Mouse (Mus musculus) myocyte (in vitro differentiated cells): ENCODE measurements around the gene Nek10. TPM values are rescaled to one million over a fixed set of nuclear protein-coding genes. Genes with fewer than 3 reads are reported as not detected.

ENCODE experiments used
- H3K27me3 ChIP-seq: one replicate; pipeline ENCODE4 v1.6.1; 2011; ENCODE audit not compliant: control insufficient read depth, insufficient read depth, insufficient read length
- H3K36me3 ChIP-seq: one replicate; pipeline ENCODE4 v1.6.1; 2011; ENCODE audit not compliant: control insufficient read depth, insufficient read depth
- H3K4me2 ChIP-seq: one replicate; pipeline ENCODE4 v1.6.1; 2011; ENCODE audit warnings: low read depth, control low read depth
- H3K4me3 ChIP-seq: one replicate; pipeline ENCODE4 v1.5.1; 2011; ENCODE audit warnings: mild to moderate bottlenecking, control low read depth, moderate library complexity
- H3K79me2 ChIP-seq: one replicate; pipeline ENCODE4 v1.6.1; 2011; ENCODE audit not compliant: control insufficient read depth, insufficient read depth
- H3ac ChIP-seq: one replicate; pipeline ENCODE4 v1.6.1; 2011; ENCODE audit not compliant: control insufficient read depth, insufficient read length
- CEBPB ChIP-seq: IDR thresholded peaks from 2 replicates; pipeline ENCODE4 v1.6.1; 2011; ENCODE audit warnings: mild to moderate bottlenecking, moderate library complexity; ENCODE audit not compliant: poor library complexity, insufficient read depth, severe bottlenecking
- E2F4 ChIP-seq: IDR thresholded peaks from one replicate; pipeline ENCODE4 v1.6.1; 2011; ENCODE audit warnings: mild to moderate bottlenecking, control low read depth, moderate library complexity; ENCODE audit not compliant: insufficient read depth
- MAX ChIP-seq: IDR thresholded peaks from one replicate; pipeline ENCODE4 v1.6.1; 2011; ENCODE audit warnings: low read depth, mild to moderate bottlenecking, control low read depth
- MYOD1 ChIP-seq, 3 experiments: IDR thresholded peaks; one replicate each; pipeline ENCODE4 v1.6.1; 2011; ENCODE audit warnings: control low read depth in 2 of 3, low read depth in 2 of 3, mild to moderate bottlenecking in 2 of 3, moderate library complexity in 1 of 3; ENCODE audit not compliant: insufficient read length in 2 of 3, control insufficient read depth in 1 of 3
- MYOG ChIP-seq, 3 experiments: IDR thresholded peaks; one replicate each; pipeline ENCODE4 v1.6.1; 2011; ENCODE audit warnings: control low read depth in 2 of 3, low read depth in 2 of 3, mild to moderate bottlenecking in 2 of 3; ENCODE audit not compliant: insufficient read length in 2 of 3, control insufficient read depth in 1 of 3, insufficient read depth in 1 of 3
- POLR2A ChIP-seq: IDR thresholded peaks from one replicate; pipeline ENCODE4 v1.6.1; 2011; ENCODE audit warnings: low read depth, mild to moderate bottlenecking, control low read depth, moderate library complexity; ENCODE audit not compliant: insufficient read length
- POLR2AphosphoS2 ChIP-seq: IDR thresholded peaks from one replicate; pipeline ENCODE4 v1.6.1; 2011; ENCODE audit warnings: low read depth, control low read depth; ENCODE audit not compliant: insufficient read length
- REST ChIP-seq: IDR thresholded peaks from one replicate; pipeline ENCODE4 v1.6.1; 2011; ENCODE audit warnings: mild to moderate bottlenecking, control low read depth, moderate library complexity; ENCODE audit not compliant: insufficient read depth, insufficient read length
- SRF ChIP-seq: IDR thresholded peaks from one replicate; pipeline ENCODE4 v1.6.1; 2011; ENCODE audit warnings: low read depth; ENCODE audit not compliant: control insufficient read depth, insufficient read length
- TCF12 ChIP-seq: IDR thresholded peaks from one replicate; pipeline ENCODE4 v1.6.1; 2011; ENCODE audit warnings: mild to moderate bottlenecking, control low read depth; ENCODE audit not compliant: poor library complexity, insufficient read depth, severe bottlenecking
- TCF3 ChIP-seq: IDR thresholded peaks from one replicate; pipeline ENCODE4 v1.6.1; 2011; ENCODE audit warnings: low read depth, control low read depth; ENCODE audit not compliant: insufficient read length
- USF1 ChIP-seq: IDR thresholded peaks from one replicate; pipeline ENCODE4 v1.6.1; 2011; ENCODE audit warnings: low read depth, mild to moderate bottlenecking, control low read depth, moderate library complexity
- polyA plus RNA-seq: library from polyadenylated mRNA; unstranded; fragments of >200 nt; fragmentation: generic; extraction: Trizol; gene quantifications from one replicate; pipeline ENCODE4 v1.2.1, GENCODE M21; 2012; ENCODE audit warnings: missing spikeins

Nek10 gene
- polyA plus RNA-seq, 1 experiment = 0.10 TPM

GRCm38 (mm10) chr14:14832520-14833240 is 29.5 kb downstream of the Nek10 start:
- TF ChIP-seq TCF12 = no peak
- TF ChIP-seq E2F4 = no peak
- TF ChIP-seq MYOG (IDR thresholded peaks at IDR 0.05; ENCODE audit: control insufficient read depth in 1 of 3, insufficient read depth in 1 of 3, insufficient read length in 2 of 3, low read depth in 2 of 3) = peak in 1 of 3 experiments; percentile 27
- TF ChIP-seq MYOD1 (IDR thresholded peaks at IDR 0.05; ENCODE audit: control insufficient read depth in 1 of 3, insufficient read length in 2 of 3, low read depth in 2 of 3) = peak in 1 of 3 experiments; percentile 34
- TF ChIP-seq POLR2AphosphoS2 = no peak
- no peak for TF ChIP-seq REST
- H3K36me3 ChIP-seq = no peaks in the 10 kb centered on the region
- no peak overlapping the region for H3K4me3 ChIP-seq
- H3K27me3 ChIP-seq = no peaks in the 10 kb centered on the region
- H3K79me2 ChIP-seq = no peaks in the 10 kb centered on the region
- H3ac ChIP-seq = no peak overlapping the region
- peak overlapping the region; percentile 47 for H3K4me2 ChIP-seq

GRCm38 (mm10) chr14:14833498-14833897 is 30.3 kb downstream of the Nek10 start:
- H3ac ChIP-seq = no peak overlapping the region
- TF ChIP-seq TCF12 (no peak), POLR2A (no peak), SRF (no peak), E2F4 (no peak), USF1 (no peak), MYOD1 (IDR thresholded peaks at IDR 0.05; ENCODE audit: control insufficient read depth in 1 of 3, insufficient read length in 2 of 3, low read depth in 2 of 3) (peak in 2 of 3 experiments; percentile 42 to 73), MYOG (IDR thresholded peaks at IDR 0.05; ENCODE audit: control insufficient read depth in 1 of 3, insufficient read depth in 1 of 3, insufficient read length in 2 of 3, low read depth in 2 of 3) (peak in 2 of 3 experiments; percentile 15 to 53)

GRCm38 (mm10) chr14:14834266-14834665 is 31.1 kb downstream of the Nek10 start:
- Histone ChIP-seq H3K36me3 (no peaks in the 10 kb centered on the region), H3ac (no peak overlapping the region), H3K4me2 (no peak overlapping the region), H3K27me3 (no peaks in the 10 kb centered on the region), H3K79me2 (no peaks in the 10 kb centered on the region), H3K4me3 (no peak overlapping the region)
- TF ChIP-seq MAX = no peak

More at GRCm38 (mm10) chr14:14833498-14833897, 30.3 kb downstream of the Nek10 start:
- no peak overlapping the region for H3K4me2 ChIP-seq
- H3K27me3 ChIP-seq = no peaks in the 10 kb centered on the region
- no peaks in the 10 kb centered on the region for H3K36me3 ChIP-seq
- no peak overlapping the region for H3K4me3 ChIP-seq
- H3K79me2 ChIP-seq = no peaks in the 10 kb centered on the region

- TF ChIP-seq E2F4 = no peak
- peak in 1 of 3 experiments; percentile 49 for TF ChIP-seq MYOG (IDR thresholded peaks at IDR 0.05; ENCODE audit: control insufficient read depth in 1 of 3, insufficient read depth in 1 of 3, insufficient read length in 2 of 3, low read depth in 2 of 3)
- TF ChIP-seq MYOD1 (IDR thresholded peaks at IDR 0.05; ENCODE audit: control insufficient read depth in 1 of 3, insufficient read length in 2 of 3, low read depth in 2 of 3) = peak in 1 of 3 experiments; percentile 14
- Histone ChIP-seq H3K36me3 (no peaks in the 10 kb centered on the region), H3ac (no peak overlapping the region), H3K27me3 (no peaks in the 10 kb centered on the region), H3K4me2 (no peak overlapping the region), H3K4me3 (no peak overlapping the region), H3K79me2 (no peaks in the 10 kb centered on the region)
Observed at GRCm38 (mm10) chr14:14837627-14838026, 34.4 kb downstream of the Nek10 start.

- Histone ChIP-seq H3K36me3 (no peaks in the 10 kb centered on the region), H3K79me2 (no peaks in the 10 kb centered on the region), H3K4me3 (no peak overlapping the region), H3ac (no peak overlapping the region), H3K27me3 (no peaks in the 10 kb centered on the region), H3K4me2 (no peak overlapping the region)
- TF ChIP-seq CEBPB = no peak
- no peak for TF ChIP-seq POLR2AphosphoS2
- no peak for TF ChIP-seq POLR2A
- TF ChIP-seq E2F4 = no peak
- no peak for TF ChIP-seq SRF
- no peak for TF ChIP-seq TCF3
- TF ChIP-seq REST = no peak
- no peak for TF ChIP-seq TCF12
- no peak for TF ChIP-seq MAX
- no peak for TF ChIP-seq USF1
Observed at GRCm38 (mm10) chr14:14838109-14838508, 34.9 kb downstream of the Nek10 start.
